Mouse (Mus musculus) heart, adult 18-20 months (tissue): Measurements from ENCODE around the gene Efhc1. TPM values are rescaled to one million over a fixed set of nuclear protein-coding genes. Genes with fewer than 3 reads are reported as not detected.

Source experiments
- DNase-seq, 2 experiments: peaks; one replicate each; pipeline ENCODE4 v3.0.0; 2021 to 2022; ENCODE audit warnings: mixed read lengths in 1 of 2
- total RNA-seq, 2 experiments: library from RNA; stranded (reverse); gene quantifications; 2 replicates each; pipeline ENCODE4 v1.2.3; 2021

Efhc1 gene
- total RNA-seq, 2 experiments from 2014 or later, result 0.32 to 0.82 TPM

- no peak for DNase-seq
Observed at GRCm38 (mm10) chr1:21007941-21008701, 56.7 kb downstream of the Efhc1 start.

DNA sequence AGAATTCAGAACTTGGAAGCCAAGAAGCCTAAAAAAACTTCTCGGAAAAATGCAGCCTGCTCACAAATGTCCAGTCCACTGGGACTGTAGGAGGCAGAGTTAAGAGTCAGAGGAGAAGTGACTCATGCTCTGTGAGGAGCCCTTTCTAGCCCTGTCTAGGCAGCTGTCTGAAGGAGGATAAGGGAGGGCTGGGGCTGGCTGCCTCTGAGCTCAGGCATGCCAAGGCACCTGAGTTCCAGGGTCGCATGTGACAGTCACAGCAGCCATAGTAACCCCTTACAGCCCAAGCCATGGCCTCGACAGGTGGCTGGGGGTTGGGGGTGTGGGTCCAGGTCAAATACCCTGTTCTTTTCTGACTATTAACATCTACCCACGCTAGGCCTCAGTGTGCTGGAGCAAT is 57.5 kb downstream of the Efhc1 start:
- DNase-seq, result peak; percentile 56 to 79

GRCm38 (mm10) chr1:21010282-21010800 is 58.9 kb downstream of the Efhc1 start:
- DNase-seq, result peak in 1 of 2 experiments; percentile 29

- peak; percentile 79 to 90 for DNase-seq
Observed at GRCm38 (mm10) chr1:21014463-21014862, 63.0 kb downstream of the Efhc1 start.

- DNase-seq, result no peak
Observed at GRCm38 (mm10) chr1:21023101-21023500, 71.7 kb downstream of the Efhc1 start.

DNA sequence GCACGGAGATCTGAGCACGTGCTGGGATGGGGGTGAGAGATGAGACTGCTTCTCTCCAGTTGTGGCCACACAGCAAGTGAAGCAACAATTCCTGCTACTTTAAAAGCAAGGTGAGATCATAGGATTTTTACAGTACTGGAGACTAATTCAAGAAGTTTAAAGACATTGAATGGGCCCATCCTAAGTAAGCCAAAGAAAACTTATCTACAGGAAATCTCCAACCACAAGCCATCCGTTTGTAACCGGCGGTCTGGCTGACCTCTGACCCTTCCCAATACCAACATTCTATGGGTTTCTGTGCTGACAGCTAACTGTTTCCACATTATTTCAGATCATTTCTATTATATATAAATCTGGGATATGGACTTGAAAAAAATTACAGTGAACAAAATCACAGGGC is 73.8 kb downstream of the Efhc1 start:
- no peak for DNase-seq

DNA sequence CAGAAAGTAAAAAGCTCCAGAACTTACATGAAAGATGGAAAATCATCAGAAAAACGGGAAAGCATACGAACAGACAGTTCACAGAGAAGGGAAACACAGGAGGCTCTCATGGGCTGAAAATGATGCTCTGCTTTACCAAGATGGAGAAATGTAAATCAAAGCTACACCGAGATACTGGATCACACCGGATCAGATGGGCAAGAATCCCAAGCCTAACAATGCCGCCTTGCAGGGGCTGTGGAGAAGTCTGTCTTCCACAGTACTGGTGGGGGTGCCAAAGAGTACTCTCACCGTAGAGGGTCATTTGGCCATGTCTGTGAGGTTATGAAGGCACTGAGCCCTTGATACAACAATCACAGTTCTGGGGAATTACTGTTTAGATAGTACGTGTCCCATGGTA is 75.1 kb downstream of the Efhc1 start:
- DNase-seq, result no peak

- DNase-seq, result no peak
Observed at GRCm38 (mm10) chr1:21029000-21029399, 77.6 kb downstream of the Efhc1 start.

DNA sequence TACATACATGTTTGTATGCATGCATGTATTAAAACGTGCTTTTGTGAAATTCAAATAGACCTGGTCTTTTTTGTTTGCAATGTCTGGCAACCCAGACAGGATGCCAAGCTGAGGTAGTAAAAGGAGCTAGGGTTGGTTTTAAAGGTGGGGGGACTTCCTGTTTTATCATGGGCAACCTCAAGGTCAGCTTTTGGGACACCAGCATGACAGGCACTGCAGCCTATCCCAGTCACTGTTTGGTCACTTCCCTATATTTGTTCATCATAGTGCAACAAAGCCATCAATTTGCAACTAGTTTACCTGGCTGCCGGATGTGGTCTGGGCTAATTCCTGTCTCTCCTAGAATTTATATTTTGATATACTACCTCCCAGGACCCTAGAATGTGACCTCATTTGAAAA is 80.2 kb downstream of the Efhc1 start:
- DNase-seq, result no peak

DNA sequence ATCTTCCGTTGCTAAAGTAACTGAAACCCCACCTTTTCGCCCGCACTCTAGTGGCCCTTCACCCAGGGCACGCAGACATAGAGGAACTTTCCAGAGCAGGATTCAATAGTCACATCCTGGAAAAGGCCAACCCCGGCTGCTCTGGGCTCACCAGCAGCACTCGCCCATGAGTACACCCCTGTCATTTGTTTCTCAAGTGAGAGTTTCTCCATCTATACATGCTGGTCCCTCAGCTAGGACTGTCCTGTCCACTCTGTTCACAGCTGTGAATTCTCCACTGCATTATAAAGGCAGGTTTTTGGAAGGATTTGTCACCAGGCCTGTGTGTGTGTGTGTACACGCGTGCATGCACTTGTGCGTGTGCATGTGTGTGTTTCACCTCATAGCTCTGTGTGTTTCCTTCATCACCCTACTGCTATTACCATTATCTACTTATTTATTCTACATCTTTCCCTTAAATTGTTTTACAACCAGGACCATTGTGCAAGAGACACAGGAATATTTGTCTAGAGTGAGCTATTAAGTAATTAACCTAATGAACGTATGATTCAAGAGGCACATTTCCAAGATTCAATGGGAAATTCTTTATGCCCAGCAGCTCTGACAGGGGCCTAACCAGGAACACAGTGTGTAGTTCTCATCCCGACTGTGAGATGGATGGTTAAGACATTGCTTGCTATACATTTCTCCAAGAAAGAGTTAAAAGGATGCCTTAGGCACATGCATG is 81.8 kb downstream of the Efhc1 start:
- DNase-seq, result no peak

- DNase-seq, result no peak
Observed at GRCm38 (mm10) chr1:21033792-21034119, 82.3 kb downstream of the Efhc1 start.

DNA sequence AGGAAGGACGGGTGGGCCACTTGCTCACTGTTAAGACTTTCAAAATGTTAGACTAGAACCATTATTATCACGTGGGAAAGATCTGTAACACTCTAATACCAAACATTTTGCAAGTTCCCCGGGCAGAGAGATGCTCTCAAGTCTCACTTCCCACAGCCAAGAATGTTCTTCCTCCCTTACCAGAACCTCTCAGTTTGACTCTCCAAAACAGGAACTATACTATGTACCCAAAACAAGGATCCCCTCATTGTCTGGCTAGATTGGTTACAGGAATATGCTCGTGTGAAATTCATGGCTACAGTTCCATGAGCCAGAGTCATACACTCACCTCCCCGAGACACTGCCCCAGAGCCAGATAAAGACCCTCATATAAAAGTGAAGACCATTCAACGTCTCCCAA is 84.5 kb downstream of the Efhc1 start:
- DNase-seq, result no peak

DNA sequence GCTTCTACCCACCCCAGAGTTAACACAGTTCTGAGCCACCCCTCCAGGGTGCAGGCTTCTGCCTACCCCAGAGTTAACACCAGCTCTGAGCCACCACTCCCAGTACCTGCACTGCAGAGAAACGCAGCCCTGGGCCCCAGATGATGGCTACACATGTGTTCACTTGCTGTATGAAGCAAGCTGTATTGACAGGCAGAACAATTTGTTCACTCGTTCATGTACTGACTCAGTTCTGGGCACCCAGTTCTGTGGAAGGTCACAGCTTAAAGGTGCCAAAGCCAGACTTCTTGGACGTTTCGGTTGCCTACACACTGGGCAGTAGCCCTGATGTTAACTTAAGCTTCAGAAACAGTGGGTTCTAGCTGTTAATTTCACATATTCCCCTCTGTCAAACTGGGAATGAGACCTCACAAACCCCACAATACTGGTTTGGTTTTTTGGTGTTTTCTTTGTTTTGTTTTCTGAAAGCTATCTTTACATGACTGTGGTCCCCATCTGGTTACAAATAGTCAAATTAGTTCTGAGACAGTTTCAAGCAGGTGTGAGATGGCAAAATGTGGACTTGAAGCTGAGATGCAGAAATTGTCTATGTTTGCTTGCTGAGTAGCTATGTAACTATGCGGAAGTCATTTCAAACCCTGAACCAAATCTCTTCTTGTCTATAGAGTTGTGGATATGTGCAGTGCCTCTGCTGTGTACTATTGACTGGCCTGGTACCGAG is 86.6 kb downstream of the Efhc1 start:
- DNase-seq, result no peak

DNA sequence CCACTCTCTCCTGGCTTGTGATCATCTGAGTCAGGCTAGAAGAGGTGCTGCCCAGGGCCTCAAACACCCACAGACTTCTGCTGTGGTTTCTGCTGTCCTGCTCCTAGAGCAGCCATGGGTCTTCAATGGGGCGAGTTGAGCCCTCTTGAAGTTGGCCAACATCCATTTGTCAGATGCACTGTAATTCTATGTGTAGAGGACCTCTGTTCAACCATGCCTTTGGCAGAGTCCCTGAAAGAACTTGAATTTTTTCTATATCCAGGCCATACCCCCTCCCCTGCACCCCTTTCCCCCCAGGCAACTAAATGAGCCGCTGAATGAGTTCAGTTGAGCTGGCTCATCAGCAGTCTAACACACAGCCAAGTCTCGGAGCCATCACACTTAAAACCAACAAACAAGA is 88.1 kb downstream of the Efhc1 start:
- DNase-seq, result no peak

DNA sequence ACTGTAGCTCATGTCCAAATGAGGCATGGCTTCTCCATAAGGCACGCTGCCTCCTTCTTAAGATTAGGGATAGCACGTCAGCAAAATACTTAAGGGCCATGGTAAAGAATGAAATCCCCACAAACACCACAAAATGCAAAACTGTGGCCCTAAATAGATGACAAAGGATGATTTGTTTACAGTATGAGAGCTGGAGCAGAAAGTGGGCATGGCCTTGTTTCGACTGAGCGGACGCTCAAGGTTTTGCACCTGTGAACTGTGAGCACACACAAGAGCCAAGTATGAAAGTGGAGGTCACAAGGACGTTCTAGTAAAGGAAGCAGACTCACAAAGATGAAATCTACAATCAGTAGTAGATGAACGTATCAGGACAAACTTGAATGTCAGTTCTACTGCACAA is 88.7 kb downstream of the Efhc1 start:
- DNase-seq, result no peak

Other genes starting within 250 kb of the Efhc1 start
- not detected for gene Il17a, start 220.7 kb upstream of the Efhc1 start, total RNA-seq
- not detected for gene Il17f, start 161.0 kb upstream of the Efhc1 start, total RNA-seq
- gene Mcm3, start 131.3 kb upstream of the Efhc1 start, total RNA-seq, result 1 to 10 TPM; 5.5 to 6.3 TPM
- gene Paqr8, start 61.0 kb upstream of the Efhc1 start, total RNA-seq, result 1 to 10 TPM in 1 of 2 experiments, under 1 TPM in 1; 0.79 to 1.4 TPM
- gene Tram2, start 127.6 kb downstream of the Efhc1 start, total RNA-seq, result 1 to 10 TPM; 3.9 to 5.2 TPM